Mouse (Mus musculus) spleen, adult 2 months (tissue): ENCODE results near the gene Agpat3.

Experiments
- CTCF ChIP-seq: fragments of 200-500 bp; IDR thresholded peaks from 2 replicates; pipeline ENCODE4 v1.5.1; 2011; ENCODE audit warnings: mild to moderate bottlenecking, inconsistent platforms; ENCODE audit not compliant: insufficient read depth, insufficient read length, insufficient replicate concordance; ENCODE audit errors: extremely low read depth
- POLR2A ChIP-seq: fragments of 200-500 bp; IDR thresholded peaks from 2 replicates; pipeline ENCODE4 v1.6.1; 2011; ENCODE audit warnings: low read depth, low read length, inconsistent platforms

DNA sequence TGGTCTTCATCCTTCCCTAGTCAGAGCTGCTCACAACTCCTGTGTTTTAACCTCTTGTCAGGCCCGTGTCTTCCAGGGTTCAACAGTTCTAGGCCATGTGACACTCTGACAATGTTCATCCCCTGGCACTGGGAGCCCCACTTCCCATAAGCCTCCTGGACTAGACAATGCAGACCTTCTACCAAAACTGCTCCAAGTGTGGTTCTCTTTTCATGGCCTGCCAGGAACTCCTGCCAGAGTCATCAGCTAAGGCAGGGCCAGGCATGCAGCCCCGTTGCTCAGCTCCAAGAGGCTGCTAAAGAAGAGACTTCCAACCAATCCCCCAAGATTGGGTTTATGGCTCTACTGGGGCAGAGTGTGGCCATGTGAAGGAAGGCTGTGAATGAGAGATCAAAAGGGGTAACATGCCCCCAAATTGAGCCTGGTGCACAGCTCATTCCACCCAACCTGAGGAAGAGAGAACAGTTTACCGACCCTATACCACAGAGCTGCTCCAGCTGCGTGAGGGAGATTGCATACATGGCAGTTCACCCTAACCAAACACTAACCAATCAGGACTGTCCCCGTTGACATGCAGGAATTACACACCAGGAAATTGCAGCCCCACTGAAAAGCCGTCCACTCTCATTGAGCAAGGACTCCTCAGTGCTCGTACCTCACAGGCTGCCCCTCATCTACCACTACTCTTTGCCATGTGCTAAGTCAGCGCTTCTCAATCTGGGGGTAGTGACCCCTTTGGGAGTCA is 115.2 kb downstream of the Agpat3 start:
- no peak for TF ChIP-seq CTCF
- no peak for TF ChIP-seq POLR2A
